Mouse (Mus musculus) midbrain, postnatal 0 days (tissue): ENCODE measurements around the gene Usp32. TPM values are rescaled to one million over a fixed set of nuclear protein-coding genes. Genes with fewer than 3 reads are reported as not detected.

Source experiments
- ATAC-seq: fragments of 200-750 bp; cut with Nextera tagmentation; 2 replicates; pipeline ENCODE4 v1.8.0; 2017; ENCODE audit warnings: moderate number of reproducible peaks, mild to moderate bottlenecking, moderate TSS enrichment, moderate library complexity; ENCODE audit not compliant: low FRiP score
- DNase-seq: peaks from one replicate; pipeline ENCODE4 v3.0.0-alpha.2; 2015; ENCODE audit warnings: low spot score
- H3K27ac ChIP-seq: fragments of 300-500 bp; sonication (generic); 2 replicates; pipeline ENCODE4 v1.5.1; 2014; ENCODE audit warnings: low read depth, mild to moderate bottlenecking, low read length, mixed read lengths
- H3K27me3 ChIP-seq: fragments of 300-500 bp; sonication (generic); 2 replicates; pipeline ENCODE4 v1.6.1; 2014; ENCODE audit warnings: low read length, control low read depth, mixed read lengths; ENCODE audit not compliant: insufficient read depth
- H3K36me3 ChIP-seq: fragments of 300-500 bp; sonication (generic); 2 replicates; pipeline ENCODE4 v1.6.1; 2014; ENCODE audit warnings: low read length, control low read depth, mixed read lengths; ENCODE audit not compliant: insufficient read depth
- H3K4me1 ChIP-seq: fragments of 300-500 bp; sonication (generic); 2 replicates; pipeline ENCODE4 v1.6.1; 2014; ENCODE audit warnings: mild to moderate bottlenecking, control low read depth, antibody characterized with exemption, low read length, mixed read lengths; ENCODE audit not compliant: insufficient read depth
- H3K4me2 ChIP-seq: fragments of 300-500 bp; sonication (generic); 2 replicates; pipeline ENCODE4 v1.6.1; 2014; ENCODE audit warnings: low read depth, mild to moderate bottlenecking, low read length, mixed read lengths; ENCODE audit not compliant: poor library complexity, severe bottlenecking
- H3K4me3 ChIP-seq: fragments of 300-500 bp; sonication (generic); 2 replicates; pipeline ENCODE4 v1.5.1; 2014; ENCODE audit warnings: low read depth, mild to moderate bottlenecking, low read length, moderate library complexity
- H3K9ac ChIP-seq: fragments of 300-500 bp; sonication (generic); replicated peaks from 2 replicates; pipeline ENCODE4 v1.6.1; 2014; ENCODE audit warnings: mild to moderate bottlenecking, low read length, moderate library complexity, mixed read lengths; ENCODE audit not compliant: poor library complexity, severe bottlenecking
- H3K9me3 ChIP-seq: fragments of 300-500 bp; sonication (generic); 2 replicates; pipeline ENCODE4 v1.6.1; 2016; ENCODE audit warnings: low read length, control low read depth
- CTCF ChIP-seq: IDR thresholded peaks from 2 replicates; pipeline ENCODE4 v1.5.1; 2016; ENCODE audit warnings: antibody characterized with exemption, mild to moderate bottlenecking
- WGBS: fragments of 180-500 bp; shearing (Covaris S2); extraction: QIAGEN DNeasy Blood & Tissue Kit; methylation state at CpG from one replicate; pipeline ENCODE4 v1.1.7; 2014; 5-methylcytosine and 5-hydroxymethylcytosine counted together
- polyA plus RNA-seq: library from polyadenylated mRNA; unstranded; fragments of >200 nt; fragmentation: Nextera tagmentation; extraction: Ambion mirVana; gene quantifications from 2 replicates; pipeline ENCODE4 v1.2.1, GENCODE M21; 2015
- total RNA-seq: library from RNA; depleted of rRNA; stranded (reverse); fragments of >200 nt; gene quantifications from 2 replicates; pipeline ENCODE4 v1.2.3, GENCODE M21; 2014

Gene Usp32
- total and polyA plus RNA-seq, 2 experiments from 2014 or later, result 12.0 to 57.3 TPM

DNA sequence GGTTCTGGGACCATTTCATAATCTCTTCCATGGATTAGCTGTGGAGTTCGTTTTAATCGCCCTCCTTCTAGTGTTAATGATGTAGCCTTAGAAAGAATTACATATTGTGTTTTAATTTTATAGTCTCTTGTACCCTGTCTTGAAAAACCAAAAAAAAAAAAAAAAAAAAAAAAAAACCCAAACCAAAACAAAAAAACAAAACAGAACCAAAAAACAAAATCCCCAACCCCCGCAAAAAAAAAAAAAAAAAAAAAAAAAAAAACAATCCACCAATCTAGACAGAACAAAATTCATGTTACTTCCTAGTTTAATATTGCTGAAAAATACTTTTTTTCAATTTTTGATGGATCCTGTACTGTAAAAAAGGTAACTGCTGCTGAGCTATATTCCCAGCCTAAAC lies 100.7 kb downstream of the Usp32 start:
- DNase-seq (no peak), ATAC-seq (no peak)
- Histone ChIP-seq H3K4me3 (no peak overlapping the region), H3K27me3 (no peaks in the 10 kb centered on the region), H3K27ac (no peak overlapping the region), H3K36me3 (peaks cover 15% of the 10 kb centered on the region), H3K4me1 (no peaks in the 10 kb centered on the region), H3K9ac (no peak overlapping the region), H3K4me2 (no peak overlapping the region), H3K9me3 (no peaks in the 10 kb centered on the region)
- no peak for TF ChIP-seq CTCF
- WGBS, result 98% methylated on average over 3 of the region's 3 CpGs

DNA sequence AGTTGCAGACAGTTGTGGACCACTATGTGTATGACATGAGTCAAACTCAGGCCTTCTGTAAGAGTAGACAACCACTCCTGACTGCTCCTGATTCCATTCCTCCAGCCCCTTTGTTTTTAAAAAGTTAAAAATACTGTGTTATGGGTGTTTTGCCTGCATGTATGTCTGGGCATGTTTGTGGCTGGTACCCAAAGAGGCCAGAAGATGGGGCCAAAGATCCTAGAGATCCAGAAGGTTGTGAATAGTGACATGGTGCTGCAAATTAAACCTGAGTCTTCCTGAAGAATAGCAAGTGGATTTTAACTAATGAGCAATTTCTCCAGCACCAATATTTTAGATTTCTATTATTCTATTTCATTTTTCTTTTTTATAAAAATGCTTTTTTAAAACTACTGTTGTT lies 126.8 kb downstream of the Usp32 start:
- no peaks in the 10 kb centered on the region for H3K4me1 ChIP-seq
- no peaks in the 10 kb centered on the region for H3K9me3 ChIP-seq
- H3K27me3 ChIP-seq, result no peaks in the 10 kb centered on the region
- no peak overlapping the region for H3K4me3 ChIP-seq
- ATAC-seq (no peak), DNase-seq (peak; percentile 9)
- H3K27ac ChIP-seq, result no peak overlapping the region
- H3K36me3 ChIP-seq, result peaks cover 13% of the 10 kb centered on the region
- no peak overlapping the region for H3K9ac ChIP-seq
- H3K4me2 ChIP-seq, result no peak overlapping the region
- peak; percentile 49 for TF ChIP-seq CTCF

DNA sequence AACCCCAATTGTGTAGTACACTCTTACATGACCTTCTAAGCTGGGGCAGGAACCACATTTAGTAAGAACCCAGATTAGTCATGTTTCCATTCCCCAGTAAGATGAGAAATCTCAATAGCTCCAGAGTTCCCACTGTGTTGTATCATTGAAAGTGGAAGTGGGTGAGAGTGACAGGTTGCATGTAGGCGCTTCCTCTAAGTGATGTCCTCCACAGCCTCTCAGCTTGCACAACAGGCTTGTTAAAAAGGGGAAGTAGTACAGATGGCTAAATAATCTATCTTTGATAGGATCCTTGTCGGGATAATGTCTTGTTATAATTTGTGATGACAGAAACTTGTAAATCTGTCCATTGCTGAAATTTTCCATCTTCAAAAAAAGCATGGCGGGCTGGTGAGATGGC lies 136.4 kb downstream of the Usp32 start:
- TF ChIP-seq CTCF, result no peak
- DNase-seq, result no peak
- no peaks in the 10 kb centered on the region for H3K9me3 ChIP-seq
- H3K4me3 ChIP-seq, result no peak overlapping the region
- H3K27me3 ChIP-seq, result no peaks in the 10 kb centered on the region
- WGBS, result 98% methylated on average over 3 of the region's 3 CpGs
- ATAC-seq, result no peak
- no peaks in the 10 kb centered on the region for H3K4me1 ChIP-seq
- H3K9ac ChIP-seq, result no peak overlapping the region
- H3K36me3 ChIP-seq, result peaks cover 3% of the 10 kb centered on the region; the same call in 1 of the 2 replicates
- no peak overlapping the region for H3K27ac ChIP-seq
- H3K4me2 ChIP-seq, result no peak overlapping the region

DNA sequence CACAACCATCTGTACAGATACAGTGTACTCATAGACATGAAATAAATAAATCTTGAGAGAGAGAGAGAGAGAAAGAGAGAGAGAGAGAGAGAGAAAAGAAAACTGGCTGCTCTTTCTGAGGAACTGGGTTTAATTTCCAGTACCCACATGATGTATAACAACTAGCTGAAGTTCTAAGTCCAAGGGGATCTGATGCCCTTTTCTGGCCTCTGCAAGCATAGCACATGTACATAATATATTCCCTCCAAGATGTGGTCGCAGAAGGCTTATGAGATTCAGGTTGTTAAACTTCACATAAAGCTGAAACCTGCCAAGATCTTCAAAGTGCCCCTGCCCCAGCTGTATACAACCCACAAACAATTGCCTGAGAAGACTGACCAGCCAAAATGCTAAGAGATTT lies 144.7 kb downstream of the Usp32 start:
- Histone ChIP-seq H3K36me3 (peaks cover 9% of the 10 kb centered on the region), H3K9ac (no peak overlapping the region), H3K27ac (no peak overlapping the region), H3K9me3 (no peaks in the 10 kb centered on the region), H3K4me1 (no peaks in the 10 kb centered on the region), H3K27me3 (no peaks in the 10 kb centered on the region), H3K4me3 (no peak overlapping the region), H3K4me2 (no peak overlapping the region)
- WGBS, result 97% methylated on average over 1 of the region's 1 CpGs
- TF ChIP-seq CTCF, result no peak
- no peak for DNase-seq
- no peak for ATAC-seq

DNA sequence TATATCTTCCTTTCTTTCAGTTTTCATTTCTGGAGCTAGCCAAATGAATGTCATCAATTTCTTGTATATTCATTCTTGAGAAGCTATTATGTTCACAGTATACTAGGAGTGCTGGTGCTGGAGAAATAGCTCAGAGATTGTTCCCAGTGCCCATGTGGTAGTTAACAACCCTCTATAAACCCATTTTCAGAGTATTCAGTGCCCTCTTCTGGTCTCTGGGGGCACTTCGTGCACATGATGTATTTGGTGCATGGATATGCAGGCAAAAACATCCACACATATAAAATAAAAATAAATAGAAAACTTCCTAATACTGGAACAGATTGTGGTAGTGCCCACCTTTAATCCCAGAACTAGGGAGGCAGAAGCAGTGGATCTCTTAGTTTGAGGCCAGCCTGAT lies 147.0 kb downstream of the Usp32 start:
- Histone ChIP-seq H3K9ac (no peak overlapping the region), H3K9me3 (no peaks in the 10 kb centered on the region), H3K4me1 (no peaks in the 10 kb centered on the region), H3K27ac (no peak overlapping the region), H3K36me3 (peaks cover 15% of the 10 kb centered on the region), H3K4me3 (no peak overlapping the region), H3K4me2 (no peak overlapping the region), H3K27me3 (no peaks in the 10 kb centered on the region)
- WGBS, result 92% methylated on average over 1 of the region's 1 CpGs
- no peak for TF ChIP-seq CTCF
- no peak for ATAC-seq
- no peak for DNase-seq

DNA sequence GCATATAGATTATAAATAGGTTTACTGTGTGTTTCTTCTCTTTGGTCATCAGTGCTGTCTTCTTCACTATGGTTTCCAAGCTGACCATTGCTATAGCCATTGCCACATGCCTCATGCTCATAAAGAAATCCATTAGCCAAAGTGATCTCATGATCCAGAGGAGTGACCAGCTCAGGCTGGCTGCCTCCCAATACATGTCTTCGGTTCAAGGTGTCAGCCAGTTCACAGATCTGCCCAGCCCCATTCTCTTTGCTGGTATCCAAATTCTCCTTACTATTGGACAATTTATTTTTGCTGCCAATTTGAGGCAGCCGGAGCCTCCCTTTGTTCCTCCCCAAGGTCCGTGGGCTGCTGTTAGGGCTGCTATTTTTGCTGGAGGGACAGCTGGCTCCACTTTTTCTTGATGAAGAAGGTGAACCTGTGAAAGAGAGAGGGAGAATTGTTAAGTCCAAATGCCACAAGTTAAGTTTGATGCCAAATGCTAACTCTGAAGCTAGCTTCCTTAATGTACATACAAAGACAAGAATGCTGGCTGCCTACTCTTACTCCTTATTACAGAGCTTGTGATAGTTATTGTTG lies 151.5 kb downstream of the Usp32 start:
- ATAC-seq (no peak), DNase-seq (no peak)
- Histone ChIP-seq H3K36me3 (peaks cover 15% of the 10 kb centered on the region; the same call in 1 of the 2 replicates), H3K27me3 (no peaks in the 10 kb centered on the region), H3K27ac (no peak overlapping the region), H3K9me3 (no peaks in the 10 kb centered on the region), H3K9ac (no peak overlapping the region), H3K4me1 (no peaks in the 10 kb centered on the region), H3K4me2 (no peak overlapping the region), H3K4me3 (no peak overlapping the region)
- WGBS, result 93% methylated on average over 3 of the region's 3 CpGs
- TF ChIP-seq CTCF, result no peak
